Mouse (Mus musculus) erythroblast, embryonic 14.5 days (primary cell): ENCODE data around the gene Krt23.

Source experiments
- GATA1 ChIP-seq: IDR thresholded peaks from 2 replicates; pipeline ENCODE4 v1.6.1; 2012; ENCODE audit warnings: low read length, inconsistent platforms, mixed read lengths
- TAL1 ChIP-seq: IDR thresholded peaks from 3 replicates; pipeline ENCODE4 v1.6.1; 2012; ENCODE audit warnings: low read length, inconsistent platforms, mixed read lengths

DNA sequence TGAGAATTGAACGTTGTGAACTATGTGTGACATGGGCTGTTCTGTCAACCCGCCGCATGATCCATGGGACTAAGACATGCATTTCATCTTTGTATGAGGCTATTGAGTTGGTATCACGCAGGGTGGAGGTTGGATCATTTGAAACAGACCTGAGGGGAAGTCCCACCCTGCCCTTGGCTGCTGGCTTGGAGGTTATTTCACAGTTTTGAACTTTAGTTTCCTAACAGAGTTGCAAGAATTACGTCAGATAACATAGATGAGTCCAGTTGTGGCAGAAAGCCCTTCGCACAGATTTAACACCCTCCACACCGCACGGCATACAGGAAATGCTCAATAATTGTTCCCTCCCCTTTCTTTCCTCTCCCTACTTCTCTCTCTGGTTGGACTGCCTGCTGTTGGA is 1.9 kb downstream of the Krt23 start:
- no peak for TF ChIP-seq TAL1
- no peak for TF ChIP-seq GATA1
